Mouse (Mus musculus): ENCODE measurements around the gene Lekr1.
A peak's percentile ranks its signal among the peaks of the same experiment; 100 is the strongest.

Lekr1 gene

DNA sequence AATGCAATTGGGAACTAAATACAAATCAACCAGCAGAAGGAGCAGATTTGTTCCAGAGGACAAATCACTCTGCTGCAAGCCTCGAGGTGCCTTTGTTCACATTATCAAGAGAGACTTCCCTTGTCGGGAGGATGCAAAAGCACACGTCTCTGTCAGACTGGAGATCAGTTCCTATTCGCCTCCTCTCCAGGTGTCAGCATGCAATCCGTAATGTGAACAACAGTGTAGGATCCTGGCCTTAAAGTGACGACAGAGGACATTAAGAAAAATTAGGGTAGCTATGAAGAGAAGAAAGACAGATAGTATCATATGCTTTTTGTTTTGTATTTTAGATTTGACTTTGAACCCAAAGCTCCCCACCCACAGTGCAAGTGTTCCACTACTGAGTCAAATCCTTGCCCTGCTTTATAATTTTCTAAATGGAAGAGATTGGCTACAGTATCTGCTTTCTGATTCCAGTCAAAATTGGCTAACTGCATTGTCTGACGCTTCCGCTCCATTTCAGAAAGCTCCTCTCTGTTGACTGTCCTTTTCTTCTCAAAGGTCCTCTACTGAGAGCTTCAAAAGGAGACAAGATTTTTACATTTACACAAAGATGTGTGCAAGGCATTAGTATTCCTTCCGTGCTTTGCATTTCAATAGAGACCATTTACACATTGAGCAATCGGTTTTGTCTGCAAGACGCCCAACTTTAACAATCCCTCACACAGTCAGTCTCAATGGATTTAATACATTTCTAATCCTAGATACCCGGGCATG, 8.9 kb upstream of the Lekr1 start:
- no peak for DNase-seq

DNA sequence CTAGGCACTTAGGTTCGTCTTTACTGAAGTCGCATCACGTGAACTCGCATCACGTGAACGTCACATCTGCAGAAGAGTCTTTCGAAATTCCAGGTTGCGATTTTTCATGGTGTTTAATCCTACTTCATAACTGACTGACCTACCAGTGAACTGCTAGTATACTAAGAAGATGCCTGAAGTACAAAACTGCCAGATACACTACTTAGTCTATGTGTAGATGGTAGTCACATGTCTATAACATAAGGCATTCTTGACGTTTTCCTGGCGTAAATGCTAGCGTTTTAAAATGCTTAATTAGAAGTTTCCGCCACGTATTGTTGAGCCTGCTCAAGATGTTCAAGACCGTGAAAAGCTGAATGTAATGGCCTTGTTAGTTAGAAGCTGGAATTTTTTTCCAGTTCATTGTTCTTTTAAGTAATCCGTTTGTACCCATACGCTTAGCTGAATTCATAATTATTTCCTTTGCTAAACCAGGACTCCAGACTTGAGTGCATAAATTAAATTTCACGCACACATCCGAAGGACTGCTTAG, 7.9 kb upstream of the Lekr1 start:
- DNase-seq = no peak

DNA sequence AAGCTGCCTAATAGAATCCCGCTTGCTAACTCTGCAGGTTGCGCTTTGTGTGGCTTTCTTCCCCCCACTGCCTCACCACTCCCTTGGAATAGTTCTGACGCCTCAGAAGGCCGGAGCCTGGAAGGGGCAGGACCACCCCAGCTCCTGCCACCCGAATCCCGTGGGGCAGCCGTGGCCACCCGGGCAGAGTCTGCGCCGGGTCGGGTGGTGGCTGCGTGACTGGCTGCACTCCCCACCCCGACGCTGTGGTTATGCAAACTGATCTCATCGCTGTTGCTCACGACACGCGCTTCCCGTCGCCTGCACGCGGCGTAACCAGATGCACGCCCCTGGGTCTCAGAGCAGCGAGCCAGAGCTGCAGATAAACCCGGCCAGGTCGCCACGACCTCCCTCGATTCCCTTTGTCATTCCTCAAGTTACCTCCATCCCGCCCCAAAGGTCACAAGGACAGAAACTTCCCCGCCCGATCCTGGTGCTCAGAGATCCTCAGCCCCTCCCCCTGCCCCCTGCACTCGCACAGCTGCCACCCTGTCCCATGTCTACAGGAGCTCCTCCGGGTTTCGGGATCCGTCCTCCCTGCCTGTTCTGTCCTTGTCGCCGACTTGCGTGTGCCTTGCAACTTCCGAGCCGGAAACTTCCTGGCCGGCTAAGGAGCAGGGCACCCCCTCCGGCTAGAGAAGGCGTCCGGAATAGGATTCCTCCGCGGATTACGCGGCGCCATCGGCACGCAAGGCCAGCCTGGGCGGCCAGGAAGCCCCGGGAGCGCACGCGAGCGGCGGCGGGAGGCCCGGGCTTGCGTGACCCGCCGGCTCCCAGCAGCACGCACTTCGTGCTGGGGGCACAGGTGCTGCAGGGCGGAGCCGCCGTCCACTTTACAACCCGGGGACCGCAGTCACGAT, 7.1 kb upstream of the Lekr1 start:
- DNase-seq = peak; percentile 62 to 72

DNA sequence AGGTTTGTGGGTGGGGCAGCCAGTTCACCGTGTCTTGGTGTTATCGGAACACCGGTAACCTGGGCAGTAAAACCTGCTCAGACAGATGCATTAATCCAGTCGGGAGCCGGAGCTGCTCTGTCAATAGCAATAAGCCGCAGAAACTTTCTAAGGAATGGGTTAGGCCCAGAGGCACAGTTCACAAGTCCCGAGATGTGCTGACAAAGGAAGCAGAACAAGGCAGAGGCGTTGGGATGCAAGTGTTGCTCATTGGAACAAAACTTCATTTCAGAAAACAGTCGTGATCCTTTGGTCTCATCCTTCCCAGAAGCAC, 6.5 kb upstream of the Lekr1 start:
- no peak for DNase-seq

DNA sequence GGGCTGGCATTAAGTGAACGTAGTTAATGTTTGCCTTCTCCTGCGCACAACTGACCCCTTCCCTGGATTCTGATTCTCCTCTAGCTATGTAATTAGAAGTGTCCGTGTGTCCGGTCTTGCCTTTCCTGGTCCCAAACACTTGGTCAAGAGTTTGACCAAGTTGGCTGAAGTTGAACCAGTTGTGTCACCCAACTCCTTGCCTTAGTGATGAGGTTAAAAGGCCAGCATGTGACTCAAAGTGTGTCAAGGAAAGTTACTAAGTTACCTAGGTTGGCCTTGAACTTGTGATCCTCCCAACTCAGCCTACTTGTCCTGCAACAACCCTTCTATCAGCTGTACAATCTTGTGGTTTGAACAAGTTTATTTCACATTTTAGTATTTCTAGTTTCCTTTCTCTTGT, 5.7 kb upstream of the Lekr1 start:
- no peak for DNase-seq

DNA sequence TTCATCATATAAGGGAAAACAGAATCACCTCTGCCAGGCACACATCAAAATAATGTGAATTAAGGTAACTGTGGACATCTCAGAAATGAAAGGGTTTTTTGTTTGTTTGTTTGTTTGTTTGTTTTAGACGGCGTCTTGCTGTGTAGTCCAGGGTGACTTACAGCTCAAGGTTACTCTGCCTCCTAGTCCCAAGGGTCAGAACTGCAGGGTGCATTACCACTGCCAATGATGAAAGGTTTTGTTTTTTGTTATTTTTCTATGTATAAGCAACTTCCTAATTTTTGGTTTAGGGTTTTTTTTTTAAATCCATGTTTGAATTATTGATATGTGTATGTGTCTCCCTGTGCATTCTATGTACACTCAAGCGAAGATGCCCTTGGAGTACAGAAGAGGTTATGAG, 4.3 kb upstream of the Lekr1 start:
- no peak for DNase-seq

DNA sequence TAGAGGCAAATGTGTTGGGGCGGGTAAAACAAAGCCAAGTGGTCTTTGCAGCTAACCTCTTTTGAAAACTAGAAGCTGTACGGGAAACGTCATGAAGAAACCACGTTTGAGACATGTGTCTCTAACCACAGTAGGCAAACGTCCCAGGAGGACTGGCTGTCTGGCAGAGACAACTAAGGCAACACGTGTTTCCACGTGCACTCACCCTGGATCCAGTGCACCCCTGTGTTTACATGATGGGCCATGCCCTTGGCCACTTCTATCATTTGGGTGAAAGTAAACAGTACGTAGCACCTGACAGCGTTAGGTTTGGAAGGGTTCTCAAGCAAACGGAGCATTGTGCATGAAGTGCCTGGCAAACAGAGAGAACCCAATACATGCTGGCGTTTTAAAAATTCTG, 2.9 kb upstream of the Lekr1 start:
- DNase-seq = peak; percentile 20 to 67

DNA sequence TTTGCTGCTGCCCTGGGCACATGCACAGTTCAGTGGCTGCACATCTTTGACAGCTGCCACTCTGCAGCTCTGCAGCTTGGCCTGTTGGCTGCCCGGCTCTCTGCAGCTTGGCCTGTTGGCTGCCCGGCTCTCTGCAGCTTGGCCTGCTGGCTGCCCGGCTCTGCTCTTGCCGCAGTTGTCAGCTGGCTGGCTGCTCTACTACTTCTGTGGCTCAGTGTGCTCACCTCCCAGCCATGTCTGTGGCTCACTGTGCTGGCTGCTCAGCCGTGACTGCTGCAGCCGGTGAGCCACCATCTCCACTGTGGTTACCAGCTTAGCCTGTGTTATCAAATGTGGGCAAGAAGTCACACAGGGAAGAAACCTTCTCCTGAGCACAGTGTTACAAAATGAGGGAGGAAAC, 4.2 kb downstream of the Lekr1 start:
- DNase-seq = no peak

DNA sequence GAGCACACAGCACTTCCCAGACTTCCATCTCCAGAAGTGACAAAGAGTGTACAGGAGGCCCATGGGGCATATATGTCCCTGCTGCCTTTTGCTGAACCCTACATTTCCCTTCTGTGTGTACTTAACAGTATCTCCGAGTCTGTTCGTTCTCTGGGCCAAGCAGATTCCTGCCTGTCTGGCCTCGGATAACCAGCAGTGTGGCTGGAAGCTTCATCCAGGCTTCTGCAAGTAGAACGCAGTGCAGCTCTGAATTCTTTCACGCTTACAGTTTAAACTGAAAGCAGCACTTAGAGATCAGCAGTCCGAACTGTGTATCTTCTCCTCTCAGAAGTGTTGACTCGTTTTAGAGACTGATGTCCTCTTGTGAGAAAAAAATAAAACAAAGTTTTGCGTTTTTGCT, 7.7 kb downstream of the Lekr1 start:
- no peak for DNase-seq

DNA sequence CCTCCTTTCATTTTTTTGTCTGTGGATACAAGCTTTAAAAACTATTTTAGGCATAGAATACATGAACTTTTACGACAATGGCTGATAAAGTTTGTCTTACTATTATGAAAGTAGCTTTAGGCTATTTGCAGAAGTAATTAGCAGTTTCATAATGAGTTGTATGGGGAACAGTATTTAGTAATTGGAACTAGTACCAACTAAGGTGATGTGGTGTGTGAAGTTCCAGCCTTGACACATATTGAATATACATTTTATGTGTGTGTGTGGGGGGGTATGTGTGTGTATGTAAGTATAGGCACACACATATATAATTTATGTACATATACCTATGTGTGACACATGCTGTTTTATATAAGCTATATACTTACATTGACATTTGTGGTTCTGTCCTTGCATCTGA, 14.6 kb downstream of the Lekr1 start:
- DNase-seq = no peak

DNA sequence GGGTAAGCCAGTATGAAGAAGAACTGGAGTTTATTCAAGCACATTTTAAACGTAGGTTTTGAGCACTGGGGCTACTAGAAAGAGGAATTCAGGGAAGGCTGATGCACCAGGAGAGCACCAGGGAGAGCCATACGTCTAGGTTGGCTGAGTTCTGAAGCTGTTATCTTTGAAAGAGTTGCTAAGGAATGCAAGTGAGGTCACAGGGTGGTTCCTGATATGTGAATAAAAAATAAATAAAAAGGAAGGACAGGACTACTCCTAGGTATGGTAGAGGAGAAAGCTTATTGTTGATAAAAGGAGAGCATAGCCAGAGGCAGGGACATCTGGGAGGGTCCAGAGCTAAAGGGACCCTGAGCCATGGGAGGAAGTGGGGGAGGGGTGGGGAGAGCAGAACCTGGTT, 23.7 kb downstream of the Lekr1 start:
- DNase-seq = no peak

DNA sequence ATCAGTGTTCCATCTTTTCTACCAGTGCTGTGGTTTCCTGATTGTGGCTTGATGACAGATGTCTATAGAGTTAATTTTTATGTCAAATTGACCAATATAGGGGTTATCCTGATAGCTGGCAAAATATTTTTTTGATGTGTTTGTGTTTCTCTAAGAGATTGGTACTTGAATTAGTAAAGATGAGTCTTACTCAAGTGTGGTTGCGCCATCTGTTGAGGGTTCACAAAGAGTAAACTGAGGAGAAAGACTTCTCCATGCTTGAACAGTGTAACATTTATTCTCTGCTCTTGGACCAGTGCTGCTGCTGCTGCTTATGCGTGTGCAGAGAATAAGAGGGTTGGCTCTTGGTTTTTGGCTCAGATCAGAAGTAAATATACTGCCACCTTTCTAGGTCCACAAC, 24.8 kb downstream of the Lekr1 start:
- no peak for DNase-seq

DNA sequence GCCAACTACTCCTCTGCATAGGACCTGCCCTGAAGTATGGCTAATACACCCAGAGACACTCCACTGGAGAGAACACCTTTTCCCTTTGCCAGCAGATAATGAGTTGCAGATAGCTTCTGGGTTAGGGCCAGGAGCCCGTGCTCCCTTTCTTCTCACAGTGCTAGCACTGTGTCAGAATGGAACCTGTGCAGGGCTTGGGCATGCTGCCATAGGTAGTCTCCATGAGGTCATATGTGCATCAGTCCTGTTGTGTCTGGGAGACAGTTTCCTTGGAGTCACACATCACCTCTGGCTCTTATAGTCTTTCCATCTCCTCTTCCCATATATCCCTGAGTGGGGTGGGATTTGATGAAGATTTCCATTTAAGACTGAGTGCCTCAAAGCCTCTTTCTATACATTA, 33.7 kb downstream of the Lekr1 start:
- no peak for DNase-seq

DNA sequence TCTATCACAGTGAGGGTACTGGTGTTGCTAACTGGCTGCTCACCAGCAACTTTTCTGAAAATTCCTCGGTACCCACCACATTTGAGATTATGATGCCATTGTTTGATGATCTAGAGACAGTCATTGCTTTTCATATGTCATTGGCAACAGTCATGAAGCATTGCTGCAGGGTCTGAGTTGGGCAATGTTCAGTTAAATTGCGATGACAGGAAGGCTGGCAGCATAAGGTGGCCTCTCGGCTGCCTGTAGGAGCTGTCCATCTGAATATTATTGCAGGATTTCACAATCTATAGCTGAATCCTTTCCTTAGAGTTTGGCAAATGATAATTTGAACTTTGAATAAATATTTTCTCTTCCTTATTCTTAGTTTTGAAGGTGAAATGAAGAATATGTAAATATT, 48.3 kb downstream of the Lekr1 start:
- no peak for DNase-seq

DNA sequence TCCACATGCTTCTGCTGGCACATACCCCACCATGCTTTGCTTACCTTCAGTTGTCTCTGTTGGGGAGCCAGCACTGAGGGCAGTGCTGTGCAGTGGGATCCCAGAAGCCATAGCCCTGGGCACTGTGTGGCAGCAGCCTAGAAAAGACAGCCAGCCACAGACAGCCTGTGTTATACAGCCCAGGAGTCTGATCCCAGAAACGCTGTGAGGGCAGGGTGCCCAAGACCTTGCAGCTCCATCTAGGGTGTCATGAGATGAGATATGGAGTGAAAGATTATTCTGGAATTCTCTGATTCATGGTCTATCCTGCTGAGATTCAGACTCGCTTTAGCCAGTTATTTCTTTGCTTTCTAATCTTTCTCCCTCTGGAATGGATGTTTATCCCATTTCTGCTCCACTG, 51.4 kb downstream of the Lekr1 start:
- DNase-seq = no peak

DNA sequence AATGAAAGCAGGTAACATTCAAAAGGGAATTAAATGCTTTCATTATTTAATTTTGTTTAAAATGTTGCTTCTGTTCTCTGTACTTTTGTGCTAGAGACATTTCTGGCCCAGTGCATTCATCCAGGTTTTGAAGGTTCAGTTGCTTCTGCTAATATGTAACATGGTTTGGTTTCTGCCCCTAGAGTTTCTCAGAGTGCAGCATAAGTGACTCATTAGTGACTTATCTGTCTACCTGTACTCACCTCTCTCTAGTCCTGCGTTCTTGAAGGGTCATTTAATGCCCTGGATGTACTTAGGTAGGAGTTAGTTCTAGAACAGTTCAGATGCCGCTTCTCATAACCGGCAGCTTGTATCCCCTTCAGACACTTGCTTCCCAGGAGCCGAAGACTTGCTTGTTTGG, 56.9 kb downstream of the Lekr1 start:
- no peak for DNase-seq

DNA sequence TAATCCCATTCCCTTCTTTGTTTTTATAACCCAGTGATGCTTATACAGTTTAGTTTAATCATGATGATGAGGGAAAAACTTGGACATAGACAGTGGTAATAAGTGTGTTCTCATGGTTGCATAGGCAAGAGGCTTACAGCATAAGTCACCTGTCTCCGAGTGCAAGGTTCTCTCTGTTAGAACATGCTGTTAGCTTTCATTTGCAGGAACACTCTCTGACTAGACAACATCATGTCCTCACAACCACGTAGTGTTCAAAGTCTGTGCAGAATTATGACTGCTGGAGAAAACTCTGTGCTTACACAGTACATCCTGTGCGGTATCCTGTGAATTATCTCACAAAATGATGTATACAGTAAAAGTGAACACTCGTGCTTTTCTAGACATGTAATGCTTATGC, 57.6 kb downstream of the Lekr1 start:
- DNase-seq = no peak

DNA sequence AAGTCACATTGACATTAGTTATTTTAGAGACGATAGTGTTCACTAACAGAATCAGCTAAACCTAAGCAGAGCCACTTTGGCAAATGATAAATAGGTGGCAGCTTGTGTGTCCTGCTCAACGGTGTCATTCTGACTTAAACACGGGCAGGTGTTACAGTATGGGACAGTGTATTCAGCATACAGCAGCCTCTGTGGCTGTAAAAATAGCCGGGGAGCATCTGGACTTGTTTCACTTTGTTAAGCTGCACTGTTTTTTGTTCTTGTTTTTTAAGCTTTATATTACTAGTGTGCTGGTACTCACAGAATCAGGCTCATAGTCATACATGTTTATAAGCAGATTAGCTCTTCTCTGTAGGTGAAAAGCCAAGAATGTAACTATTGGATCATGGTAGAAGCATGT, 71.8 kb downstream of the Lekr1 start:
- no peak for DNase-seq

DNA sequence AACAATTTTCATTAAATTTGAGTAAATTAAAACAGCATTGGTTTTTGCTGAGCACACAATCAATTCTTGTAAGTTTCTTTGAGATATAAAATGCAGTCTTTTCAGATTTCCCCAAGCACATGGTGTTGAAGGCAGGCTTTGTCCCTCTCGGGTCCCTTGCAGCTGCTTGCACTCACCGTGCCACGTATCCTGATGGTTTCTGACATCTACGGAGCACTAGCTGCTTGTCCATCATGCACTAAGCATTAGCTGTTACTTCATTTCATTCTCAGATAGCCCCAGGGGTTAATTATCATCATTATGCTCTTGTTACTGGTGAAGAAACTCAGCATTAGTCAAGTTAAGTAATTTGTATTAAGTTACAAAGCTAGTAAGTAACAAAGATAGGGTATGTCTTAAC, 78.9 kb downstream of the Lekr1 start:
- DNase-seq = no peak

DNA sequence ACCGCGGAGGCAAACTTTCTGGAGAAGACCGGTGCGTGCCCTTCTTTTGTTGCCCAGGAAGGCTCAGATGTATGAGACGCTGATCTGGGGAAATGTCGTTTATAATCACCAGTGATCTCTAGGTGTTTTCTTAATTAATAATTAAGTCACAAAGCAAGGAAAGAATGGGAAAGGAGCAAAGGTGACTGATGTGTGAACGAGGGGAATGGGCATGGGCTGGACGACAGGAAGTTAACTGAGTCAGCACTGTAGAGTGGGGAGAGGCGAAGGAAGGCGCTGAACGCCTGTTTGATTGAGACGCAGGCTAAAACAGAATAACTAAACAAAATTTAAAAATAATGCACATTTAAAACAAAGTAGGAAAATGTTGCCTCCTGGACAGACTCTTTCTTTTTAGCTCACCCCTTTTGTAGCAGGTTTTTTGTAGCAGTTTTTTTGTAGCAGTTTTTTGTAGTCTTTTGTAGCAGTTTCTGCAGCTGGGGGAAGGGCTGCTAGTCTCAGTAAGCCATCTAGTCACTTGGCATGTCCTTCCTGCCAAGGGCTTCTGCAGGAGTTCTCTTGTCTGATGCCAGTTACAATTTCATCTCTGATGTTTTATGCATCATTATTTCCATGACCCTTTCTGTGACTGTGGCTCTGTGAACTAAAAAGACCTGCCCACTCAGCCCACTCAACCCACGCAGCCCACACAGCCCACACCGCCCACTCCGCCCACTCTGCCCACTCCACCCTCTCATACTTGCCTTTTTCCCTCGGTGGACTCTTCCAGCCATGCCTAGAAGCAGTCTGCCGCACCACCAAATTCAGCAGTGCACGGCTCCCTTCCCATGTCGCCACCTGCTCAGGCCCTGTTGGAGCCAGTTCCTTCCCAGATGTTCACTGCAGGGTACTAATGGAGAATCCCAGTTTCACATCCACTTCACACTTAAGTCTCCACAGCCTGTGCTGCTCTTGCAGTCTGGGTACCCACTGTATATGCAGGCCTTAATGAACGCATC, 98.8 kb downstream of the Lekr1 start:
- DNase-seq = no peak

DNA sequence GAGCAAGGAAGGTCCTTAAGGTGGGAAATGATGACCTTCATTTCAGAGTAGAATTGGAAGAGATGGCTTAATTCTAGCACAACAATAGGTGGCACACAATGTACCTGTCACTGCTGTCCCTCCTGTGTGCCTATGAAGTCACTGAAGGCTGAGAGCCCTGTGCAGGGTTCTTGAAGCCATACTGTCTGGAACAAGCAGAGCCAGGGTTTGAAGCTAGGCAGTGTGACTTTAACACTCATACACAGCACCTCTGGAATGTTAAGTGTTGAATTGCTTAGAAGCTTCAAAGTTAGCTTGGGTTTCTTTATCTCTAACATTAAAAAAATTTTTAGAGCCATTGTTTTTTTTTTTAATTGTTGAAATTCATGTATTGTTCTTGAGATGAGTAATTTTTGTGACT, 100.4 kb downstream of the Lekr1 start:
- no peak for DNase-seq

DNA sequence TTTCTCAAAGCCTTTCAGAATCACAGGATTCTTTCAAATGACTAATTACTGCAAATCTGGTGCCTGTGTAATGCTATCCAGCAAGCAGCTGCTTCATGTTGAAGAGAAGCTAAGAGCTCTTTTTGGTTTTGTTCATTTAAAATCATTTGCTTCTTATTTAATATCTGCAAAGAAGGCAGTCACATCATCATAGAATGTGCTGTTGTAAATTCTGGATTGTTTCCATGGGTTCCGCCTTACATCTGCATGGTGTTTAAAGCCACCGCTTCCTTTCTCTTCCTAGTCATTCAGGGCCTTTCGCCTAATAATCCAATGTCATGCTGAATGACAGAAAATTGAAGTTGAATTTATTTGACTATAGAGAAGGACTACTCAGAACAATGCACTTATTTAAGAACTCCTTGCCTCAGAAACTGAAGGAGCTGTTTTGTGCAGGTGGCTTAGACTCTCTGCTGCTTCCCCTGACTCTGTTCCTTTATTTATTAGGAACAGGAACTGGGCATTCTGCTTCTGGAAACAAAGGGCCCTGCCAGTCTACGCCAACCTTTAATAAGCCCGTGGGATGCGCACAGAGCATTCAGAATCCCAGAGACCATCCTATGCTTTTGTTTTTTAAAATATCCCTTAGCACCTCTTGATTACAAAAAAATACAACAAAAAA, 101.3 kb downstream of the Lekr1 start:
- no peak for DNase-seq
